Mouse (Mus musculus): ENCODE measurements around the gene Dydc2. TPM values are rescaled to one million over a fixed set of nuclear protein-coding genes. Genes with fewer than 3 reads are reported as not detected.

The Dydc2 gene
- polyA plus RNA-seq, 1 experiment, result not detected

- Histone ChIP-seq H3K27ac (ENCODE audit: control insufficient read depth, insufficient read depth, low read length) (no peak overlapping the region), H3K4me1 (replicated peaks; ENCODE audit: control insufficient read depth, insufficient read depth, low read length) (no peaks in the 10 kb centered on the region), H3K4me3 (ENCODE audit: control insufficient read depth, insufficient read depth, low read length) (no peak overlapping the region), H3K27me3 (ENCODE audit: control insufficient read depth, insufficient read depth, low read length) (no peaks in the 10 kb centered on the region), H3K36me3 (ENCODE audit: control insufficient read depth, insufficient read depth, low read length) (no peaks in the 10 kb centered on the region)
- WGBS, result 84% methylated on average over 4 of the region's 4 CpGs
- no peak for DNase-seq
- TF ChIP-seq CTCF (IDR thresholded peaks at IDR 0.05; ENCODE audit: borderline replicate concordance, control insufficient read depth, extremely low read depth, insufficient read depth, low read length, poor library complexity) (no peak), POLR2A (IDR thresholded peaks at IDR 0.05; ENCODE audit: control insufficient read depth, extremely low read depth, insufficient read depth, low read length, poor library complexity) (no peak)
Observed at GRCm38 (mm10) chr14:41029303-41029702, 39.7 kb downstream of the Dydc2 start.

- no peaks in the 10 kb centered on the region for H3K27me3 ChIP-seq (ENCODE audit: control insufficient read depth, insufficient read depth, low read length)
- no peak overlapping the region for H3K27ac ChIP-seq (ENCODE audit: control insufficient read depth, insufficient read depth, low read length)
- DNase-seq, result no peak
- no peak overlapping the region for H3K4me3 ChIP-seq (ENCODE audit: control insufficient read depth, insufficient read depth, low read length)
- TF ChIP-seq CTCF (IDR thresholded peaks at IDR 0.05; ENCODE audit: borderline replicate concordance, control insufficient read depth, extremely low read depth, insufficient read depth, low read length, poor library complexity) (no peak), POLR2A (IDR thresholded peaks at IDR 0.05; ENCODE audit: control insufficient read depth, extremely low read depth, insufficient read depth, low read length, poor library complexity) (no peak)
- no peaks in the 10 kb centered on the region for H3K36me3 ChIP-seq (ENCODE audit: control insufficient read depth, insufficient read depth, low read length)
- H3K4me1 ChIP-seq (replicated peaks; ENCODE audit: control insufficient read depth, insufficient read depth, low read length), result no peaks in the 10 kb centered on the region
- 89% methylated on average over 7 of the region's 7 CpGs for WGBS
Observed at GRCm38 (mm10) chr14:41025594-41026284, 43.3 kb downstream of the Dydc2 start.

GRCm38 (mm10) chr14:41025087-41025486, 43.9 kb downstream of the Dydc2 start:
- H3K27ac ChIP-seq (ENCODE audit: control insufficient read depth, insufficient read depth, low read length), result no peak overlapping the region
- TF ChIP-seq CTCF (IDR thresholded peaks at IDR 0.05; ENCODE audit: borderline replicate concordance, control insufficient read depth, extremely low read depth, insufficient read depth, low read length, poor library complexity), result no peak
- no peak for TF ChIP-seq POLR2A (IDR thresholded peaks at IDR 0.05; ENCODE audit: control insufficient read depth, extremely low read depth, insufficient read depth, low read length, poor library complexity)
- no peaks in the 10 kb centered on the region for H3K27me3 ChIP-seq (ENCODE audit: control insufficient read depth, insufficient read depth, low read length)
- 89% methylated on average over 2 of the region's 2 CpGs for WGBS
- H3K4me3 ChIP-seq (ENCODE audit: control insufficient read depth, insufficient read depth, low read length), result no peak overlapping the region
- DNase-seq, result no peak
- H3K4me1 ChIP-seq (replicated peaks; ENCODE audit: control insufficient read depth, insufficient read depth, low read length), result no peaks in the 10 kb centered on the region
- no peaks in the 10 kb centered on the region for H3K36me3 ChIP-seq (ENCODE audit: control insufficient read depth, insufficient read depth, low read length)

GRCm38 (mm10) chr14:41021246-41021645, 47.8 kb downstream of the Dydc2 start:
- 89% methylated on average over 3 of the region's 3 CpGs for WGBS
- Histone ChIP-seq H3K27me3 (ENCODE audit: control insufficient read depth, insufficient read depth, low read length) (no peaks in the 10 kb centered on the region), H3K36me3 (ENCODE audit: control insufficient read depth, insufficient read depth, low read length) (no peaks in the 10 kb centered on the region), H3K4me1 (replicated peaks; ENCODE audit: control insufficient read depth, insufficient read depth, low read length) (no peaks in the 10 kb centered on the region), H3K27ac (ENCODE audit: control insufficient read depth, insufficient read depth, low read length) (no peak overlapping the region), H3K4me3 (ENCODE audit: control insufficient read depth, insufficient read depth, low read length) (no peak overlapping the region)
- no peak for TF ChIP-seq POLR2A (IDR thresholded peaks at IDR 0.05; ENCODE audit: control insufficient read depth, extremely low read depth, insufficient read depth, low read length, poor library complexity)
- no peak for TF ChIP-seq CTCF (IDR thresholded peaks at IDR 0.05; ENCODE audit: borderline replicate concordance, control insufficient read depth, extremely low read depth, insufficient read depth, low read length, poor library complexity)
- DNase-seq, result no peak

GRCm38 (mm10) chr14:41017460-41017859, 51.5 kb downstream of the Dydc2 start:
- no peaks in the 10 kb centered on the region for H3K36me3 ChIP-seq (ENCODE audit: control insufficient read depth, insufficient read depth, low read length)
- H3K4me3 ChIP-seq (ENCODE audit: control insufficient read depth, insufficient read depth, low read length), result no peak overlapping the region
- DNase-seq, result no peak
- no peak overlapping the region for H3K27ac ChIP-seq (ENCODE audit: control insufficient read depth, insufficient read depth, low read length)
- 15% methylated on average over 5 of the region's 5 CpGs for WGBS
- no peaks in the 10 kb centered on the region for H3K27me3 ChIP-seq (ENCODE audit: control insufficient read depth, insufficient read depth, low read length)
- TF ChIP-seq CTCF (IDR thresholded peaks at IDR 0.05; ENCODE audit: borderline replicate concordance, control insufficient read depth, extremely low read depth, insufficient read depth, low read length, poor library complexity) (no peak), POLR2A (IDR thresholded peaks at IDR 0.05; ENCODE audit: control insufficient read depth, extremely low read depth, insufficient read depth, low read length, poor library complexity) (no peak)
- H3K4me1 ChIP-seq (replicated peaks; ENCODE audit: control insufficient read depth, insufficient read depth, low read length), result peaks cover 10% of the 10 kb centered on the region

GRCm38 (mm10) chr14:41014701-41015240, 54.2 kb downstream of the Dydc2 start:
- H3K36me3 ChIP-seq (ENCODE audit: control insufficient read depth, insufficient read depth, low read length), result no peaks in the 10 kb centered on the region
- no peak overlapping the region for H3K27ac ChIP-seq (ENCODE audit: control insufficient read depth, insufficient read depth, low read length)
- TF ChIP-seq CTCF (IDR thresholded peaks at IDR 0.05; ENCODE audit: borderline replicate concordance, control insufficient read depth, extremely low read depth, insufficient read depth, low read length, poor library complexity) (no peak), POLR2A (IDR thresholded peaks at IDR 0.05; ENCODE audit: control insufficient read depth, extremely low read depth, insufficient read depth, low read length, poor library complexity) (no peak)
- 70% methylated on average over 5 of the region's 5 CpGs for WGBS
- H3K4me3 ChIP-seq (ENCODE audit: control insufficient read depth, insufficient read depth, low read length), result no peak overlapping the region
- no peak for DNase-seq
- no peaks in the 10 kb centered on the region for H3K27me3 ChIP-seq (ENCODE audit: control insufficient read depth, insufficient read depth, low read length)
- H3K4me1 ChIP-seq (replicated peaks; ENCODE audit: control insufficient read depth, insufficient read depth, low read length), result peaks cover 10% of the 10 kb centered on the region

Data from thymus, adult 2 months (tissue).